Mouse (Mus musculus) stomach, embryonic 15.5 days (tissue): ENCODE results near the gene Zranb3. TPM values are rescaled to one million over a fixed set of nuclear protein-coding genes. Genes with fewer than 3 reads are reported as not detected.
"Not testable (repeated sequence)": the region's sequence is repeated elsewhere in the genome, so short reads cannot be mapped to it uniquely, and the experiment has no call there.

Experiments
- ATAC-seq: fragments of 200-750 bp; cut with Nextera tagmentation; 2 replicates; pipeline ENCODE4 v1.8.0; 2017; ENCODE audit warnings: low read depth, moderate number of reproducible peaks, moderate TSS enrichment; ENCODE audit not compliant: insufficient read depth, low FRiP score
- H3K27ac ChIP-seq: fragments of 300-500 bp; sonication (generic); 2 replicates; pipeline ENCODE4 v1.5.1; 2015; ENCODE audit warnings: mild to moderate bottlenecking, inconsistent platforms
- H3K27me3 ChIP-seq: fragments of 300-500 bp; sonication (generic); replicated peaks from 2 replicates; pipeline ENCODE4 v1.6.1; 2015; ENCODE audit warnings: inconsistent platforms
- H3K36me3 ChIP-seq: fragments of 300-500 bp; sonication (generic); 2 replicates; pipeline ENCODE4 v1.6.1; 2015; ENCODE audit warnings: inconsistent platforms
- H3K4me1 ChIP-seq: fragments of 300-500 bp; sonication (generic); 2 replicates; pipeline ENCODE4 v1.6.1; 2015; ENCODE audit warnings: inconsistent platforms
- H3K4me2 ChIP-seq: fragments of 300-500 bp; sonication (generic); 2 replicates; pipeline ENCODE4 v1.6.1; 2015; ENCODE audit warnings: mild to moderate bottlenecking, inconsistent platforms
- H3K4me3 ChIP-seq: fragments of 300-500 bp; sonication (generic); replicated peaks from 2 replicates; pipeline ENCODE4 v1.5.1; 2015; ENCODE audit warnings: inconsistent platforms
- H3K9ac ChIP-seq: fragments of 300-500 bp; sonication (generic); 2 replicates; pipeline ENCODE4 v1.6.1; 2015; ENCODE audit warnings: inconsistent platforms
- H3K9me3 ChIP-seq: fragments of 300-500 bp; sonication (generic); 2 replicates; pipeline ENCODE4 v1.6.1; 2016; ENCODE audit warnings: inconsistent platforms
- WGBS: fragments of 180-500 bp; shearing (Covaris S2); methylation state at CpG from one replicate; pipeline ENCODE4 v1.1.7; 2015; 5-methylcytosine and 5-hydroxymethylcytosine counted together
- polyA plus RNA-seq: library from polyadenylated mRNA; unstranded; fragments of >200 nt; fragmentation: Nextera tagmentation; extraction: Ambion mirVana; gene quantifications from 2 replicates; pipeline ENCODE4 v1.2.1, GENCODE M21; 2015

The Zranb3 gene
- polyA plus RNA-seq, 1 experiment from 2014 or later, result 7.3 TPM

DNA sequence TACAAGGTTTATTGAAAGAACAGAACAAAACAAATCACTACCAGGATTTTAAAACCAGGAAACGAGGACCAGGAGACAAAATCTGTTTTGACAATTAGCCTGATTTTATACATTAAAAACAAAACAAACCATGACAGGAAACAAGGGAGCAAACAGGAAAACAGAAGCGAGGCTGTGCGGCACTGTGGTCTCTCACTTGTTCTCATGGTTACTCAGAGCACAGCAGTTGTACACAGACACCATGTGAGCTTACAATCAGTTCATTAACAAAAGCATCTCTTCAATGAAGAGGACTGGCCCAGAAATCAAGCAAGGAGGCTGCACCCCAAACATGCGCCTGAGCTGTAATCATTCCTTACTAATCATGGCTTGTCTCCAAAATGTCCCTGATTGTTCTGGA is 148.6 kb downstream of the Zranb3 start:
- ATAC-seq, H3K36me3 ChIP-seq, H3K27me3 ChIP-seq, H3K4me1 ChIP-seq, H3K4me3 ChIP-seq, H3K27ac ChIP-seq, H3K9ac ChIP-seq, H3K4me2 ChIP-seq, H3K9me3 ChIP-seq: not testable (repeated sequence)
- 84% methylated on average over 4 of the region's 4 CpGs for WGBS

DNA sequence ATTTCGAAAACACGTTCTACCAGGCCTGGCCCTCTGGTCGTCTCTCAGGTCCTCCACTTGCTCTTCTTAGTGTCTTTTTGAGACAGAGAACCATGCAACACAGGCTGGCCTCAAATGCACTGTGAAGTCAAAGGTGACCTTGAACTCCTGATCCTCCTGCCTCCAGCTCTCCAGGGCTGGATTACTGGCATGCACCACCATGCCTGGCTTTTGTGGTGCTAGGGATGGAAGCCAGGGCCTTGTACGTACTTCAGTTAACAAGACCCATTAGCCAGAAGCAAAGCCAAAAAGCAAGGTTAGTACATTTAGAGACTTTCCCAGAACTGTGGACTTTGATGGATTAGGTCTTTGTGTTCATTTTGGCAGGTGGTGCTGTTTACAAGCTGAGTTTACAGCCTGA is 150.6 kb downstream of the Zranb3 start:
- no peak for ATAC-seq
- H3K27me3 ChIP-seq, result no peaks in the 10 kb centered on the region
- H3K4me1 ChIP-seq, result no peaks in the 10 kb centered on the region

DNA sequence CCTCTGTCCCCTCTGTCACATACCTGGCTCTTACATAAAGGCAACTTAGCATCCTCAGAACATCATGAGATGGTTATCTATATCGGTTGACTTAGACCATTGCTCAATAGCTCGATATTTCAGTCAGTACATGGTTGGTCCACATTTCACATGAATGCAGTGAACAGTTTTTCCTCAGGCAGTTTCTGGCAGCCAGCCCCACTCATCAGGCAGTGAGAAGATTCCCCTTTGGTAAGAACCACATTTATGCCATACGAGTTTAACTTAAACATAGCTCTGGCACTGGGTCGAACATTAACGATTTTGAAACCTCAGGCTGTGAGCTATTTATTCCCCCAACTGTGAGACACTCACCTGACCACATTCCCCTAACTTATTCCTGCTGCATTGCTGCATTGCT is 154.1 kb downstream of the Zranb3 start:
- Histone ChIP-seq H3K4me3 (no peak overlapping the region), H3K9ac (no peak overlapping the region), H3K4me2 (no peak overlapping the region), H3K9me3 (no peaks in the 10 kb centered on the region), H3K27me3 (no peaks in the 10 kb centered on the region), H3K27ac (no peak overlapping the region), H3K4me1 (peaks cover 3% of the 10 kb centered on the region; the same call in 1 of the 2 replicates), H3K36me3 (peaks cover 11% of the 10 kb centered on the region)
- 82% methylated on average over 5 of the region's 5 CpGs for WGBS
- no peak for ATAC-seq

More for the DNA sequence above, 150.6 kb downstream of the Zranb3 start:
- Histone ChIP-seq H3K36me3 (peaks cover 11% of the 10 kb centered on the region; the same call in 1 of the 2 replicates), H3K9me3 (no peaks in the 10 kb centered on the region), H3K4me3 (no peak overlapping the region), H3K4me2 (no peak overlapping the region), H3K27ac (no peak overlapping the region), H3K9ac (no peak overlapping the region)
- 85% methylated on average over 4 of the region's 4 CpGs for WGBS

DNA sequence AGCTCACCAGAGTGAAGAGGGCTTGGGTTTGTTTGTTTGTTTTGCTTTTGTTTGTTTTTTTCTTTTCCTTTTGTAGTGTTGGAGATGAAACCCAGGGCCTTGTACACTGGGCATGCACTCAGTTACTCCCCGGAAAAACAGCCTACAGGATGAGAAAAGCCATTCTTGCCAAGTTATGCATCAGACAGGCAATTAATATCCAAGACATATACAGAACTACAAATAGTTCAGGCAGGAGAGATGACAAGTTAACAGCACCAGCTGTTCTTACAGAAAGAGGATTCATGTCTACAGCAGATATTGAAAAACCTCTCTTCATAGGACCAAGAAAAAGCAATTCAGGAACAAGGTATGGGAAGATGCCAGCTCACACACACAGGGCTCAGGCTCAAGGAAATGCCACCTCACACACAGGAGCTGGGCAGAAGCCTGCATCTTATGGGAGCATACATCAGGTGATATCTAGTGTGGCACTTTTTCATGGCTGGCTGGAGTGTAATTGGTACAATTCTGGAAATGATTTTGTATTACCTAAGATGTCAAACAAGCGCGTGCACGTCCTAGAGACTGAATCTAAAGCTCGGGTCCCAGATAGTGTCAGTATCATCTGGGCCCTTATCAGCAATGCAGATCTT is 156.1 kb downstream of the Zranb3 start:
- Histone ChIP-seq H3K4me3 (no peak overlapping the region), H3K27me3 (no peaks in the 10 kb centered on the region), H3K4me1 (peaks cover 3% of the 10 kb centered on the region; the same call in 1 of the 2 replicates), H3K27ac (0 out of 2 replicates have a peak overlapping the region, but pooled peaks have one; percentile 26), H3K36me3 (peaks cover 12% of the 10 kb centered on the region; the same call in 1 of the 2 replicates), H3K9me3 (no peaks in the 10 kb centered on the region), H3K4me2 (no peak overlapping the region), H3K9ac (no peak overlapping the region)
- no peak for ATAC-seq
- WGBS, result 65% methylated on average over 5 of the region's 5 CpGs

DNA sequence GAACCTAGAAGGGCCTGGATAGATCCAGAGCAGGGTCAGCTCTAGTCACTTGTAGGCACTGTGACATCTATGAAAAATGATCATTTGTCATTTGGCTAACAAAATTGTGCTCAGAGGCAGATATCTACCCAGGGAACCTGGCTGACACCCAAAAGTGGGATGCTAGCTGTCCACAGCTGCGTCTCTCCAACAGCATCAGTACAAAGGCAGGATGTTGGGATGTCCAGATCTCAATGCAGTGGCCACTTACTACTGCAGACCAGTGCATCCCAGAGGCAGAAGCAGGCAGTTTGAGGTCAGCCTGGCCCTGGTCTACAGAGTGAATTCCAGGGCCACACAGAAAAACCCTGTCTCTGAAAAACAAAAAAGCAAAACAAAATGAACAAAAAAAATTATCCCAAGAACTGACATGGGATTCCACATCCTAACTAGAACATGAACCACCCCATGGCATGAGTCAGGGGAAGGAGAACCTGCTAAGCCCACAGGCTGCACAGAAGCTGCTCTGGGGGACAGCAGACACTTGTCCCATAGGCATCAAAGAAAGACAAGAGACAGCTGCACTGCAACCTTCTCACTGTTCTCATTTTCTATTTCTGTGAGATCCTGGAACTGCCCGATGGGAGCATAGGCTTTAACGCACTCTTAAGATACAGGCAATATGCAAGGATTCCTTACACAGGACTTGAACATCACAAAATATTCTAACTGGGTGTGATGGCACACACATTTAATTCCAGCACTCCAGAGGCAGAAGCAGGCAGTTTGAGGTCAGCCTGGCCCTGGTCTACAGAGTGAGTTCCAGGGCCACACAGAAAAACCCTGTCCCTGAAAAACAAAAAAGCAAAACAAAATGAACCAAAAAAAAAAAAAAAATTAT is 156.9 kb downstream of the Zranb3 start:
- no peak overlapping the region for H3K4me2 ChIP-seq
- WGBS, result 59% methylated on average over 3 of the region's 3 CpGs
- no peak overlapping the region for H3K9ac ChIP-seq
- H3K27me3 ChIP-seq, result no peaks in the 10 kb centered on the region
- peaks cover 13% of the 10 kb centered on the region for H3K36me3 ChIP-seq
- peaks cover 3% of the 10 kb centered on the region; the same call in 1 of the 2 replicates for H3K4me1 ChIP-seq
- no peak overlapping the region for H3K4me3 ChIP-seq
- ATAC-seq, result no peak
- H3K27ac ChIP-seq, result peak overlapping the region; percentile 52; the same call in 1 of the 2 replicates
- H3K9me3 ChIP-seq, result no peaks in the 10 kb centered on the region

DNA sequence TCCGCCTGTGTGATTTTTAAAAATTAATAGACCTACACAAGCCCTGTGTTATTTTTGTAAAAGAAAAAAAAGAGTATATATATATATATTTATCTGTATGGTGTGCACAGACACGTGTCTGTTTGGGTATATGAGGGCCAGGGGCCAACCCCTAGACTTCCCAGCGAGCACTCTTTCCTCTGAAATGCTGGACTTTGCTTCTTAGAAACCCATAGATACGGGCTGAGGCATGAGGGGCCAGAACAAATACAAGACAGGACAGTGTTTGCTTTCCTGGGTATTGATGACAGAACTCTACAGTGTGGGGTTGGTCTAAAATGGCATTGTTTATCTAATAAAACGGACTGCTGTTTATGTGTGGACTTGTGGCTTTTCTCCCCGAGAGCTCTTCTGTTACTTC is 159.3 kb downstream of the Zranb3 start:
- WGBS, result 52% methylated on average over 6 of the region's 6 CpGs
- ATAC-seq, result no peak
- peaks cover 3% of the 10 kb centered on the region; the same call in 1 of the 2 replicates for H3K4me1 ChIP-seq
- no peak overlapping the region for H3K4me3 ChIP-seq
- H3K9me3 ChIP-seq, result no peaks in the 10 kb centered on the region
- H3K36me3 ChIP-seq, result peaks cover 35% of the 10 kb centered on the region
- no peak overlapping the region for H3K9ac ChIP-seq
- H3K27ac ChIP-seq, result no peak overlapping the region
- no peaks in the 10 kb centered on the region for H3K27me3 ChIP-seq
- H3K4me2 ChIP-seq, result no peak overlapping the region

DNA sequence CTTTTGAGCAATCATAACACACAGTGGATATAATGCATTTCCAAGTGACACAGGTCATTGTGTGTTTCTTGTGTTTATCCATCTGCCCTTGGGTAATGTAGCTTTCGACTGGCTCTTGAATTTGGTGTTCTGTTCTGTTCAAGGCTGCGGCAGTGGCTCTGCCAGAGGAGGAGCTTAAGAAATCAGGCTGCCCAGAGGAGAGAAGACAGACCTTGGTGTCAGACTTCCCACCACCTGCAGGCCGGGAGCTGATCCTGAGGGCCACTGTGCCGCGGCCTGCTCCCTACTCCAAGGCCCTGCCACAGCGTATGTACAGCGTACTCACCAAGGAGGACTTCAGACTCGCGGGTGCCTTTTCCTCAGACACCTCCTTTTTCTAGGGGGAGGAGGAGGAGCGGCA is 160.6 kb downstream of the Zranb3 start:
- peaks cover 40% of the 10 kb centered on the region for H3K36me3 ChIP-seq
- ATAC-seq, result no peak
- 92% methylated on average over 10 of the region's 10 CpGs for WGBS

DNA sequence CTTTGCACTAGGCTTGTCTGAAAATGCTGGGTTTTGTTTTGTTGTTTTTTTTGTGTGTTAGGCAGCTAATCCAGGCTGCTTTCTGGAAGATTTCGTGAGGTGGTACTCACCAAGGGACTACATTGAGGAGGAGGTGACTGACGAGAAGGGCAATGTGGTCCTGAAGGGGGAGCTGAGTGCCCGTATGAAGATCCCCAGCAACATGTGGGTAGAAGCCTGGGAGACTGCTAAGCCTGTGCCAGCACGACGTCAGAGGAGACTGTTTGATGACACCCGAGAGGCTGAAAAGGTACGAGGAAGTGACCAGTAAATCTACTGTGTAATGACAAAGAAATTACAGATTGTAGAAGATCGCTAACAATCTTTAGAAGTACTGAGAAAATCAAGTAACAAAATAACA is 165.6 kb downstream of the Zranb3 start:
- peaks cover 38% of the 10 kb centered on the region for H3K36me3 ChIP-seq
- no peaks in the 10 kb centered on the region for H3K9me3 ChIP-seq
- H3K9ac ChIP-seq, result no peak overlapping the region
- no peaks in the 10 kb centered on the region for H3K27me3 ChIP-seq
- H3K4me2 ChIP-seq, result no peak overlapping the region
- H3K4me1 ChIP-seq, result no peaks in the 10 kb centered on the region
- no peak overlapping the region for H3K27ac ChIP-seq
- H3K4me3 ChIP-seq, result no peak overlapping the region
- ATAC-seq, result no peak
- 80% methylated on average over 8 of the region's 8 CpGs for WGBS

More for the DNA sequence above, 160.6 kb downstream of the Zranb3 start:
- Histone ChIP-seq H3K4me2 (no peak overlapping the region), H3K27me3 (no peaks in the 10 kb centered on the region), H3K4me3 (no peak overlapping the region), H3K9me3 (no peaks in the 10 kb centered on the region), H3K27ac (no peak overlapping the region), H3K4me1 (peaks cover 3% of the 10 kb centered on the region; the same call in 1 of the 2 replicates), H3K9ac (no peak overlapping the region)

DNA sequence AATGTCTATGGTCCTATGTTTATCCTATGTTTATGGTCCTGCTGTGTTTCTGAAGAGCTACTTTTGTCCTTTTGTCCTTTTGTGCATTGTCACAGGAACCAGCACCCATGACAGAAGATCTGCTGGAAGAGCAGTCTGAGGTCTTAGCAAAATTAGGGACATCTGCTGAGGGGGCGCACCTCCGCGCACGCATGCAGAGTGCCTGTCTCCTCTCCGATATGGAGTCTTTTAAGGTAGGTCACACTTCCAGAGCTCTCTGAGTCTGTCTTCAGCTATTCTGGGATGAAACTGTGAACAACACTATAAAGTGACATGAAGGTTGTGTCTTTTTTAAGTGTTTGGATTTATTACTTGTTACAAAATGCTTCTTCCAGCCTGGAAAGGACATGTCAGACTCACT is 168.5 kb downstream of the Zranb3 start:
- ATAC-seq, result no peak
- no peak overlapping the region for H3K27ac ChIP-seq
- WGBS, result 95% methylated on average over 5 of the region's 5 CpGs

DNA sequence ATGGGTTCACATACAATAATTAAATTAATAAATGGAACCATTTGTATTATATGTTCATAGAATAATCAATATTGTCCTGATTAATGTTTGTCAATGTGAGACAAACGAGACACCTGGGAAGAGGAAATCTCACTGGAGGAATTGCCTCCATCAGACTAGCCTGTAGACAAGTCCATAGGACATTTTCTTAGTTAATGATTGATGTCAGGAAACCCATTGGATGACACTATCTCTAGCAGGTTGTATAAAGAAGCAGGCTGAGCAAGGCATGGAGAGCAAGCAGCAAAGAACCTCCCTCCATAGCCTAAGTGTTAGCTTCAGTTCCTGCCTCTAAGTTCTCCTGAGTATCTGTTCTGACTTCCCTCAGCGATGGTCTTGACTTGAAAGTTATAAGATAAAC is 169.4 kb downstream of the Zranb3 start:
- 81% methylated on average over 2 of the region's 2 CpGs for WGBS
- no peaks in the 10 kb centered on the region for H3K27me3 ChIP-seq
- ATAC-seq, result no peak
- H3K27ac ChIP-seq, result no peak overlapping the region
- no peak overlapping the region for H3K4me3 ChIP-seq
- H3K4me1 ChIP-seq, result no peaks in the 10 kb centered on the region
- no peaks in the 10 kb centered on the region for H3K9me3 ChIP-seq
- no peak overlapping the region for H3K4me2 ChIP-seq
- H3K9ac ChIP-seq, result no peak overlapping the region
- peaks cover 16% of the 10 kb centered on the region for H3K36me3 ChIP-seq

More for the DNA sequence above, 168.5 kb downstream of the Zranb3 start:
- Histone ChIP-seq H3K9ac (no peak overlapping the region), H3K4me1 (no peaks in the 10 kb centered on the region), H3K9me3 (no peaks in the 10 kb centered on the region), H3K27me3 (no peaks in the 10 kb centered on the region), H3K4me3 (no peak overlapping the region), H3K4me2 (no peak overlapping the region), H3K36me3 (peaks cover 26% of the 10 kb centered on the region)

DNA sequence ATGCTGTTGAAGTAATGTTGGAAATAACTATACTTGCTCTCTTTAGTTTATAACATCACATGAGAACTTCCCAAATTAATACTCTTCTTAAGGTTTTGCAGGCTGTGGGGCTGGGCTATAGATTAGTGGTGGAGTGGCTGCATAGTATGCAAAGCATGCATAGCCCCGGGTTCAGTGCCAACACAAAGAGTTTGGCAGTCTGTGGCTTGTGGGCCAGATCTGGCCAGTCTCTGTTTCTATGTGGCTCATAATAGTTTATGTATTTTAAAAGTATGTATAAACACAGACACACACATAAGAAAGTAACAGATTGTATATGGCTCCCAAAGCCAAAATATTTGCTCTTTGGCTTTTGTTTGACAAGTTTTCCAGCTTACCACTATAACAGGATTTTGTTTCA is 187.0 kb downstream of the Zranb3 start:
- no peaks in the 10 kb centered on the region for H3K27me3 ChIP-seq
- H3K4me1 ChIP-seq, result no peaks in the 10 kb centered on the region
- no peak overlapping the region for H3K4me2 ChIP-seq
- peak overlapping the region; percentile 48; the same call in 1 of the 2 replicates for H3K27ac ChIP-seq
- H3K9ac ChIP-seq, result no peak overlapping the region
- 58% methylated on average over 1 of the region's 1 CpGs for WGBS
- no peak overlapping the region for H3K4me3 ChIP-seq
- H3K9me3 ChIP-seq, result no peaks in the 10 kb centered on the region
- ATAC-seq, result no peak
- no peaks in the 10 kb centered on the region for H3K36me3 ChIP-seq

DNA sequence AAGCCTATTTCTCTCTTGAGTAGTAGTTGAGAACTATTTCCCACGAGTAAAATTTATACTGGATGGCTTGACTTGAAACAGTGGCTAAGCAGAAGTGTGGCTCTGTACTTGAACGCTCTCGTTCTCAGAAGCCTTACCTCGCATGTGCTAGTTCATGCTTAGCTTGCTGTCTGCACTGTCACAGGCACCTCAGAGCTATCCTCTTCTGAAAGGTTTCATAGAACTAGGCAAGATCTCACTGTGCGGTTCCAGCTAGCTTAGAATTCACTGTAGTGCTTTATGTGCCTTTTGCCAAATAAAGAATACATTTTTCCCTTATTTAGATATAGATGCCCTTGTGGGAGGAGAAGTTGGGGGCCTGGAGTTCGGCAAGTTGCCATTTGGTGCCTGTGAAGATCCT is 187.5 kb downstream of the Zranb3 start:
- H3K9me3 ChIP-seq, result no peaks in the 10 kb centered on the region
- H3K4me3 ChIP-seq, result no peak overlapping the region
- H3K27me3 ChIP-seq, result no peaks in the 10 kb centered on the region
- no peak overlapping the region for H3K9ac ChIP-seq
- no peaks in the 10 kb centered on the region for H3K4me1 ChIP-seq
- ATAC-seq, result no peak
- WGBS, result 72% methylated on average over 6 of the region's 6 CpGs
- no peaks in the 10 kb centered on the region for H3K36me3 ChIP-seq
- H3K4me2 ChIP-seq, result no peak overlapping the region
- H3K27ac ChIP-seq, result peak overlapping the region; percentile 48
